Mouse (Mus musculus): ENCODE results near the gene Pafah2. TPM values are rescaled to one million over a fixed set of nuclear protein-coding genes. Genes with fewer than 3 reads are reported as not detected.

Pafah2 gene
- total RNA-seq (2014; rRNA removed; ENCODE audit: low replicate concordance) = 16.3 and 17.2 TPM in 2 replicates
- polyA plus RNA-seq (2015; fragmentation: Nextera tagmentation; extraction: Ambion mirVana) = 7.2 and 7.8 TPM in 2 replicates

DNA sequence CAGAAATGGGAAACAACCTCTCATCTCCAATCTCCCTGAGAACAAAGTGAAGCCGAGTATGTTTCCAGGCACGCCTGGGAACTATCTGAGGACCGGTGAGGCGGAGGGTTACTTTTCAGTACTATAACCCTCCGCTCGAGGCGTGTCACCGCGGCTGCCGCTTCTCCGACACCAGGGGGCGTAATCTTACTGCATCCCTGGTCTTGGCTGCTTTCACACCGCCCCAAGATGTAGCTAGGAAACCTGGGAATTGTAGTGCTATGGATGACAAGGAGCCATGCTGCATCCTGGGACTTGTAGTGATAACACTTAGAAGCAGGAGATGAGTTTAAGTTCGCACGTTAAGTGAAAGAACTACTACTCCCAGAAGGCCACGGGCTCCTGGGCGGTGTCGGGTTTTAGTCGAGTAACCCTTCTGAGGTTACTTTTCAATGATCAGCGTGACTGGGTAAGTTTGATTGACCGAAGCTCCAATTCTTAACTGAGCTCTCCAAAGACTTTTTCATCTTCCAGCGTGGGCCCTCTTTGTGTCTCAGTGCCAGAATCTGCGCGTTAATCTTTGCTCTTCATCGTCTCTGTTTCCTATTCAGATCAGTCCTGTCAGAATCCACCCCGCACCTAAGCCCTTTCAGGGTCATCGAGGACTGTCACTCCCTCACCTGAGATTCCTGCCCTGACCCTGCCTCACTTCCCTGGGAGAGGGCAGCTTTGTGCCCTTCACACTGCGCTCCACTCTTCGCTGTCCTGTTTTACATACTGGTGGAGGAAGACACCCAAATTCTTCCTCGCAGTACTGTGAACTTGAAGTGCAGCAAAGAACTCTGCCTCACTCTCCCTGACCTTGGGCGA is at the start of gene Pafah2:
Pafah2 (plus strand) TSS at position 344 of the 849 bp plus-strand sequence.
- peaks cover 5% of the 10 kb centered on the region; the same call in 1 of the 2 replicates for H3K9me3 ChIP-seq (replicated peaks; ENCODE audit: control insufficient read depth, low read length)
- peak; percentile 65; the same call in 1 of the 2 replicates for TF ChIP-seq EP300 (IDR thresholded peaks at IDR 0.05; ENCODE audit: low read depth)
- peak; percentile 99 for TF ChIP-seq CTCF (IDR thresholded peaks at IDR 0.05; ENCODE audit: low read depth)
- ATAC-seq (ENCODE audit: insufficient read depth, low read depth) (peak; percentile 97), DNase-seq (ENCODE audit: low spot score) (peak; percentile 100)
- H3K27ac ChIP-seq (ENCODE audit: low read depth) = peak within 1 kb of the TSS; percentile 93
- H3K4me2 ChIP-seq (ENCODE audit: low read depth, low read length) = peak within 1 kb of the TSS; percentile 77
- no peaks in the 10 kb centered on the region for H3K27me3 ChIP-seq (ENCODE audit: control insufficient read depth, insufficient read depth, low read length)
- WGBS = under 1% methylated on average over 31 of the region's 31 CpGs
- no peaks in the 10 kb centered on the region for H3K36me3 ChIP-seq (replicated peaks; ENCODE audit: control insufficient read depth, insufficient read depth, low read length)
- H3K9ac ChIP-seq (replicated peaks; ENCODE audit: low read depth, low read length) = peak within 1 kb of the TSS; percentile 69
- H3K4me3 ChIP-seq (ENCODE audit: low read depth, low read length) = peak within 1 kb of the TSS; percentile 50
- H3K4me1 ChIP-seq (ENCODE audit: control insufficient read depth, insufficient read depth) = peaks cover 3% of the 10 kb centered on the region

DNA sequence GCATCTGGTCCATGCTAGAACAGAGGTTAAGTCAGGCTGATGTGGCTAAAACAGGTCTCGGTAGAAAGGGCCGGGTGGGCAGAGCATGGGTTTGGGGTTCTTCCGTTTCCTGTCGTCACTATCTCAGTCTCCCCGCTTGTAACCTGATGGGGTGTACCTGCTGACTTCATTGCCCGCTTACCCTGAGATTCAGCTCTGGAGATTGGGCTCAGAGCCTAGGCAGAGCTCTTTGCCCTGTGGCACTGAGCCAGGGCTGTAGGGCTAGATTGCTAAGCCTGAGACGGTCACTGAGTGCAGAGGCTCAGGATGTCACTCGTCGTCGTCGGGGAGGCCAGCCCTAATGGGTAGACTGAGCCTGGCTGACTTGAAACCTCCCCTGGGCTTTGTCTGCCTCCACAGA is 48.0 kb upstream of the Pafah2 start:
- Histone ChIP-seq H3K36me3 (replicated peaks; ENCODE audit: control insufficient read depth, insufficient read depth, low read length) (no peaks in the 10 kb centered on the region), H3K4me2 (ENCODE audit: low read depth, low read length) (no peak overlapping the region; the same call in 1 of the 2 replicates), H3K9me3 (replicated peaks; ENCODE audit: control insufficient read depth, low read length) (no peaks in the 10 kb centered on the region), H3K27ac (ENCODE audit: low read depth) (no peak overlapping the region), H3K9ac (replicated peaks; ENCODE audit: low read depth, low read length) (no peak overlapping the region), H3K4me1 (ENCODE audit: control insufficient read depth, insufficient read depth) (peaks cover 21% of the 10 kb centered on the region), H3K27me3 (ENCODE audit: control insufficient read depth, insufficient read depth, low read length) (peaks cover 16% of the 10 kb centered on the region), H3K4me3 (ENCODE audit: low read depth, low read length) (no peak overlapping the region)
- WGBS = 38% methylated on average over 11 of the region's 11 CpGs
- ATAC-seq (ENCODE audit: insufficient read depth, low read depth) = no peak
- no peak for TF ChIP-seq EP300 (IDR thresholded peaks at IDR 0.05; ENCODE audit: low read depth)
- no peak for TF ChIP-seq CTCF (IDR thresholded peaks at IDR 0.05; ENCODE audit: low read depth)
- DNase-seq (ENCODE audit: low spot score) = no peak

GRCm38 (mm10) chr4:134348545-134348944 is 47.6 kb upstream of the Pafah2 start:
- 39% methylated on average over 5 of the region's 5 CpGs for WGBS
- Histone ChIP-seq H3K9ac (replicated peaks; ENCODE audit: low read depth, low read length) (no peak overlapping the region), H3K9me3 (replicated peaks; ENCODE audit: control insufficient read depth, low read length) (no peaks in the 10 kb centered on the region), H3K4me3 (ENCODE audit: low read depth, low read length) (no peak overlapping the region), H3K27me3 (ENCODE audit: control insufficient read depth, insufficient read depth, low read length) (peaks cover 12% of the 10 kb centered on the region), H3K36me3 (replicated peaks; ENCODE audit: control insufficient read depth, insufficient read depth, low read length) (no peaks in the 10 kb centered on the region), H3K27ac (ENCODE audit: low read depth) (no peak overlapping the region), H3K4me1 (ENCODE audit: control insufficient read depth, insufficient read depth) (peaks cover 18% of the 10 kb centered on the region), H3K4me2 (ENCODE audit: low read depth, low read length) (no peak overlapping the region; the same call in 1 of the 2 replicates)
- no peak for TF ChIP-seq EP300 (IDR thresholded peaks at IDR 0.05; ENCODE audit: low read depth)
- TF ChIP-seq CTCF (IDR thresholded peaks at IDR 0.05; ENCODE audit: low read depth) = no peak
- ATAC-seq (ENCODE audit: insufficient read depth, low read depth) = no peak
- no peak for DNase-seq (ENCODE audit: low spot score)

DNA sequence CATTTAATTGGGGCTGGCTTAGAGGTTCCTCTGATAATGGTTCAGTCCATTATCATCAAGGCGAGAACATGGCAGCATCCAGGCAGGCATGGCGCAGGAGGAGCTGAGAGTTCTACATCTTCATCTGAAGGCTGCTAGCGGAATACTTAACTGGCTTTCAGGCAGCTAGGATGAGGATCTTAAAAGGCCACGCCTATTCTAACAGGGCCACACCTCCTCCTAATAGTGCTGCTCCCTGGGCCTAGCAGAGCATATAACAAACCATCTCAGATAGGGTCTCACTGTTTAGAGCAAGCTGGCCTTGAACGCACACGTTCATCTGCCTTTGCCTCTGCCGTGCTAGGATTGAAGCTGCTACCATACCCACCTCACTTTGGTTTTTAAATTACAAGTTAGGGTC is 46.3 kb upstream of the Pafah2 start:
- 88% methylated on average over 7 of the region's 7 CpGs for WGBS
- H3K36me3 ChIP-seq (replicated peaks; ENCODE audit: control insufficient read depth, insufficient read depth, low read length) = no peaks in the 10 kb centered on the region
- H3K9me3 ChIP-seq (replicated peaks; ENCODE audit: control insufficient read depth, low read length) = no peaks in the 10 kb centered on the region
- 0 out of 2 replicates have a peak, but pooled peaks cover 6% of the 10 kb centered on the region for H3K27me3 ChIP-seq (ENCODE audit: control insufficient read depth, insufficient read depth, low read length)
- no peak overlapping the region for H3K27ac ChIP-seq (ENCODE audit: low read depth)
- DNase-seq (ENCODE audit: low spot score) (no peak), ATAC-seq (ENCODE audit: insufficient read depth, low read depth) (no peak)
- no peak overlapping the region for H3K4me2 ChIP-seq (ENCODE audit: low read depth, low read length)
- no peak overlapping the region for H3K9ac ChIP-seq (replicated peaks; ENCODE audit: low read depth, low read length)
- H3K4me1 ChIP-seq (ENCODE audit: control insufficient read depth, insufficient read depth) = peaks cover 16% of the 10 kb centered on the region
- H3K4me3 ChIP-seq (ENCODE audit: low read depth, low read length) = no peak overlapping the region
- TF ChIP-seq EP300 (IDR thresholded peaks at IDR 0.05; ENCODE audit: low read depth) (no peak), CTCF (IDR thresholded peaks at IDR 0.05; ENCODE audit: low read depth) (no peak)

DNA sequence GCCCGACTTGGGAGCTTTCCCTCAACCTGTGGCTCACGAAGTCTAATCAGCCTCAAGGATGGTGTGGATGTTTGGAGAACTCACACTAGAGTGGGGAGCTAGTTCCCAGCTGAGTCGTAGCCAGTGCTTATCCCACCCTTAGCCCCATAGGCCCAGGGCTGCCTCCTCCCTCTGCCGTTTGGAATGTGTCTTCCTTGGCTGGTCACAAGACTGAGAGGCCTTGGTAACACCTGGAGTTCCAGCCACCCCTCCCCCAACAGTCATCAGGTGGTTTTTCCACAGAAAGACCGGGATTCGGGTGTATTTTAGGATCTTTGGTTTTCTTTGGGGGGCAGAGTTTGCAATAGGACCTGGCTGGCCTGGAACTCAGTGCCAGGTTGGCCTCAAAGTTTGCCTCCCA is 45.5 kb upstream of the Pafah2 start:
- Histone ChIP-seq H3K4me1 (ENCODE audit: control insufficient read depth, insufficient read depth) (peaks cover 24% of the 10 kb centered on the region), H3K9ac (replicated peaks; ENCODE audit: low read depth, low read length) (no peak overlapping the region), H3K4me3 (ENCODE audit: low read depth, low read length) (no peak overlapping the region), H3K36me3 (replicated peaks; ENCODE audit: control insufficient read depth, insufficient read depth, low read length) (no peaks in the 10 kb centered on the region), H3K27ac (ENCODE audit: low read depth) (no peak overlapping the region), H3K27me3 (ENCODE audit: control insufficient read depth, insufficient read depth, low read length) (0 out of 2 replicates have a peak, but pooled peaks cover 3% of the 10 kb centered on the region), H3K4me2 (ENCODE audit: low read depth, low read length) (no peak overlapping the region), H3K9me3 (replicated peaks; ENCODE audit: control insufficient read depth, low read length) (no peaks in the 10 kb centered on the region)
- 83% methylated on average over 6 of the region's 6 CpGs for WGBS
- no peak for DNase-seq (ENCODE audit: low spot score)
- TF ChIP-seq EP300 (IDR thresholded peaks at IDR 0.05; ENCODE audit: low read depth) = no peak
- ATAC-seq (ENCODE audit: insufficient read depth, low read depth) = no peak
